Mouse (Mus musculus) liver, embryonic 12.5 days (tissue): Measurements from ENCODE around the gene Pnkd. TPM values are rescaled to one million over a fixed set of nuclear protein-coding genes. Genes with fewer than 3 reads are reported as not detected.
"Not testable (repeated sequence)": the region's sequence is repeated elsewhere in the genome, so short reads cannot be mapped to it uniquely, and the experiment has no call there.

ENCODE experiments used
- ATAC-seq: fragments of 200-750 bp; cut with Nextera tagmentation; 2 replicates; pipeline ENCODE4 v1.8.0; 2017; ENCODE audit warnings: moderate number of reproducible peaks, mild to moderate bottlenecking, moderate library complexity
- H3K27ac ChIP-seq: fragments of 300-500 bp; sonication (generic); 2 replicates; pipeline ENCODE4 v1.5.1; 2016; ENCODE audit warnings: mild to moderate bottlenecking
- H3K27me3 ChIP-seq: fragments of 300-500 bp; sonication (generic); replicated peaks from 2 replicates; pipeline ENCODE4 v1.6.1; 2016; ENCODE audit warnings: mild to moderate bottlenecking, moderate library complexity
- H3K36me3 ChIP-seq: fragments of 300-500 bp; sonication (generic); 2 replicates; pipeline ENCODE4 v1.6.1; 2016; ENCODE audit warnings: mild to moderate bottlenecking, moderate library complexity
- H3K4me1 ChIP-seq: fragments of 300-500 bp; sonication (generic); 2 replicates; pipeline ENCODE4 v1.6.1; 2016
- H3K4me2 ChIP-seq: fragments of 300-500 bp; sonication (generic); 2 replicates; pipeline ENCODE4 v1.6.1; 2016; ENCODE audit warnings: mild to moderate bottlenecking, moderate library complexity
- H3K4me3 ChIP-seq: fragments of 300-500 bp; sonication (generic); 2 replicates; pipeline ENCODE4 v1.5.1; 2016; ENCODE audit warnings: mild to moderate bottlenecking, moderate library complexity
- H3K9ac ChIP-seq: fragments of 300-500 bp; sonication (generic); 2 replicates; pipeline ENCODE4 v1.6.1; 2016; ENCODE audit warnings: mild to moderate bottlenecking, moderate library complexity
- H3K9me3 ChIP-seq: fragments of 300-500 bp; sonication (generic); replicated peaks from 2 replicates; pipeline ENCODE4 v1.6.1; 2016; ENCODE audit warnings: mild to moderate bottlenecking, moderate library complexity
- WGBS: fragments of 180-500 bp; shearing (Covaris S2); methylation state at CpG from one replicate; pipeline ENCODE4 v1.1.7; 2016; ENCODE audit not compliant: insufficient replicate concordance; 5-methylcytosine and 5-hydroxymethylcytosine counted together
- polyA plus RNA-seq: library from polyadenylated mRNA; unstranded; fragments of >200 nt; fragmentation: Nextera tagmentation; extraction: Ambion mirVana; gene quantifications from 2 replicates; pipeline ENCODE4 v1.2.1, GENCODE M21; 2016

Pnkd gene
- polyA plus RNA-seq, 1 experiment from 2014 or later: 48.7 TPM

DNA sequence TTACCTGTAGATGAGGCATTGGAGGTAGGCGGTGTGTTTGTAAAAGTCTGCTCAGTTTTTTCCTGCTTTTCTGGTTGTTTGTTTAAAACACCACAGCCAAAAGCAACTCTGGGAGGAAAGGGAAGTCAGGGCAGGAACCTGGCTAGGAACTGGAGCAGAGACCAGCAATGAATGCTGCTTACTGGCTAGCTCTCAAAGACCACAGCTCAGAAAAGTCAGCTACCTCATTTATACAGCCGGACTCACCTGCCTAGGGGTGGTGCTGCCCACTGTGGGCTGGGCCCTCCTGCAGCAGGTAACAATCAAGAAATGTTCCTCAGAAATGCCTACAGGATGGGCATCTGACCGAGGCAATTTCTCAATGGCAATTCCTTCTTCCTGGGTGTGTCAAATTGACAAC lies 30.1 kb downstream of the Pnkd start:
- no peak for ATAC-seq
- Histone ChIP-seq H3K9me3 (no peaks in the 10 kb centered on the region), H3K4me1 (peaks cover 3% of the 10 kb centered on the region), H3K4me3 (no peak overlapping the region), H3K36me3 (no peaks in the 10 kb centered on the region), H3K27ac (no peak overlapping the region), H3K27me3 (no peaks in the 10 kb centered on the region), H3K9ac (no peak overlapping the region), H3K4me2 (no peak overlapping the region)
- 61% methylated on average over 3 of the region's 3 CpGs for WGBS

DNA sequence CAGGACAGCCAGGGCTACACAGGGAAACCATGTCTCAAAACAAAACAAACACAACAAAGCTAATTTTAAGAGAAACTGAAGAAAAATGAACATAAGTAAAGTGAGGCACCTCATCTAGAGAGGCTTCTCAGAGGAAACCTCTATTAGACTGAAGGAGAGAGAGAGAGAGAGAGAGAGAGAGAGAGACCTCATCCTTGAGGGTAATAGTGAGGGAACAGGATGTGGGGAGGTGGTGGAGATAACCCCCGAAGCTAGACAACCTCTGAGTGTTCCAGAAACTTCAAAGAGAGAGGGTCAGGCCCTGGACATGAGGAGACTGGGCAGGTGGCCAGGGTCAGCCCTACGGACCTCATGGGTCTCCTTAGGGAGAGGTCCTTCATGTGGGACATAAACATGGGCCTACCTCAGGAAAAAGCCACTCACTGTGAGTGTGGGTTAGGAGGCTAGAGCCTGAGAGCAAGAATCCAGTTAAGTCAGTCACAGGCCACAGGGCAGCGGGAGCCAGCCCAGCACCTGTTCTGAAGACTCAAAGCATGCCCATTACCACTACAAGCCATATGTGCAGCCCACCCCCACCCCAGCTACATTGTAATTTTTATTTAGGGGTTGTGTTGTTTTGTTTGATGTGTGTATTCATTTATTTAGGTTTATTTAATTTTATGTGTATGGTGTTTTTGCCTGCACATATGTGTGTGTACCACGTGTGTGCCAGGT lies 31.5 kb downstream of the Pnkd start:
- H3K4me3 ChIP-seq: no peak overlapping the region
- no peaks in the 10 kb centered on the region for H3K36me3 ChIP-seq
- H3K27me3 ChIP-seq: no peaks in the 10 kb centered on the region
- no peaks in the 10 kb centered on the region for H3K9me3 ChIP-seq
- H3K4me2 ChIP-seq: no peak overlapping the region
- 65% methylated on average over 4 of the region's 4 CpGs for whole genome bisulfite sequencing
- H3K9ac ChIP-seq: no peak overlapping the region
- H3K4me1 ChIP-seq: no peaks in the 10 kb centered on the region
- no peak for ATAC-seq
- H3K27ac ChIP-seq: no peak overlapping the region

GRCm38 (mm10) chr1:74318711-74319110 lies 34.0 kb downstream of the Pnkd start:
- 78% methylated on average over 3 of the region's 3 CpGs for WGBS
- no peak overlapping the region for H3K27ac ChIP-seq
- H3K36me3 ChIP-seq: no peaks in the 10 kb centered on the region
- H3K4me1 ChIP-seq: no peaks in the 10 kb centered on the region
- ATAC-seq: no peak
- H3K4me2 ChIP-seq: no peak overlapping the region
- H3K9ac ChIP-seq: no peak overlapping the region
- no peaks in the 10 kb centered on the region for H3K9me3 ChIP-seq
- H3K4me3 ChIP-seq: no peak overlapping the region
- no peaks in the 10 kb centered on the region for H3K27me3 ChIP-seq

GRCm38 (mm10) chr1:74321396-74321795 lies 36.7 kb downstream of the Pnkd start:
- Histone ChIP-seq H3K9me3 (no peaks in the 10 kb centered on the region), H3K9ac (no peak overlapping the region), H3K36me3 (no peaks in the 10 kb centered on the region), H3K27ac (no peak overlapping the region), H3K4me1 (no peaks in the 10 kb centered on the region), H3K4me2 (no peak overlapping the region), H3K27me3 (no peaks in the 10 kb centered on the region), H3K4me3 (no peak overlapping the region)
- 62% methylated on average over 3 of the region's 3 CpGs for WGBS
- ATAC-seq: no peak

- not testable (repeated sequence) for H3K9ac ChIP-seq, H3K9me3 ChIP-seq, H3K27me3 ChIP-seq, ATAC-seq, H3K36me3 ChIP-seq, H3K4me3 ChIP-seq, H3K4me2 ChIP-seq, H3K27ac ChIP-seq
- 45% methylated on average over 2 of the region's 2 CpGs for WGBS
- H3K4me1 ChIP-seq: peaks cover 23% of the 10 kb centered on the region
These were observed 42.2 kb downstream of the Pnkd start for GRCm38 (mm10) chr1:74326916-74327315.

- Histone ChIP-seq H3K4me3 (no peak overlapping the region), H3K27ac (no peak overlapping the region), H3K9me3 (0 out of 2 replicates have a peak, but pooled peaks cover 3% of the 10 kb centered on the region), H3K4me2 (no peak overlapping the region), H3K9ac (no peak overlapping the region), H3K27me3 (peaks cover 13% of the 10 kb centered on the region), H3K36me3 (no peaks in the 10 kb centered on the region), H3K4me1 (peaks cover 39% of the 10 kb centered on the region)
- no peak for ATAC-seq
- WGBS: 79% methylated on average over 7 of the region's 7 CpGs
These were observed 45.2 kb downstream of the Pnkd start for GRCm38 (mm10) chr1:74329899-74330431.

DNA sequence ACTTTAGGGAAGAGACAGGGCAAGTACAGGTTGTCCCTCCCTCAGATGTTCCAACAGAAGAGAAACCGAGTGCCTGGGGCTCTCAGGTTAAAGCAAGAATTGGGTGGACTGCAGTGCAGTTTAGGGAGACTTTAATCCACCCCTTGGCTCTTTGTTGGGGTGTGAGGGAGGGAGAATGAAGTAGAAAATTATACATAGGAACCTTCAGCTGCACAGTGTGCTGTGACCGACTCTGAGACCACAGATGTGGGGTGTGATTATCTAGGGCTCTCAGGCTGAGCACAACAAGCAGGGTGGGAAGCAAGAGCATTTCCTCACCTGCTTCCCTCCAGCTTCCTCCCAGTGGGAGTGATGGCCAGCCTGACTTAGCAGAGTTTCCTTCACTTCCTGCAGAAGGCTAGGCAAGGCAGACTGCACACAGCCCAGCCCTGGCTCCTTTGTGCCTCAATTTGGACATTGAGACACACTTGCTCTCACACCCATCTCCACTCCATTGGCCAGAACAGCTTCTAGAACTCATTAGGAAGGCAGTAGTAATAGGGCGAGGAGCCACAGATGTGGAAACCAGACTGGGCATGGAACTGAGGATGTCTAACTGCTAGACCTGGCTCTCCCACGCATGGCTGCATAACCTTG lies 46.4 kb downstream of the Pnkd start:
- H3K27me3 ChIP-seq: peaks cover 13% of the 10 kb centered on the region
- H3K4me3 ChIP-seq: no peak overlapping the region
- WGBS: 22% methylated on average over 4 of the region's 4 CpGs

DNA sequence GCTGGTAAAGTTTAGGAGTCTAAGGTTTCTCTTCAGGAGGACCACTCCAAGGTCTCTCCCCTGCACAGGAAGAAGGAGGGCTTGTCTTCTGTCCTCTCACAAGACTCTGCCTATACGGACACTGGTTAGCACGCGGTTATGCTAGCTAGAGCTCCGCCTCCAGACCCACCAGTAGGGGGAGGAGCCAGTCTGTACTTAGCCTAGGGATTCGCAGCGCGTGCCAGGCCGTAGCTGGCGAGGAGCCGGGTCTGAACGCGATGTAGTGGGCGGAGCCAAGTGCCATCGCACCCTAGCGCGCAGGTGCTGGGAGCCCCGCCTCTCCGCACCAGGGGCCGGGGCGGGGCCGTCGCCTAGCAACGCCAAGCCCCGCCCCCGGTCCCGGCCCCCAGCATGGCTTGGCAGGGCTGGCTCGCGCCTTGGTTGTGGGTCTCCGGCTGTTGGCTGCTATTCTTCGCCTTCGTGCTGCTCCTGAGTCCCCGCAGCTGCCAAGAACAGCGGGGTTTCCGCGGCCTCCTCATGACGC lies 47.6 kb downstream of the Pnkd start:
- H3K27ac ChIP-seq: peak overlapping the region; percentile 58; the same call in 1 of the 2 replicates
- peak overlapping the region; percentile 93 for H3K4me2 ChIP-seq
- peaks cover 13% of the 10 kb centered on the region for H3K27me3 ChIP-seq
- under 1% methylated on average over 36 of the region's 36 CpGs for WGBS
- peak; percentile 95 for ATAC-seq
- H3K4me3 ChIP-seq: peak overlapping the region; percentile 60
- peak overlapping the region; percentile 68 for H3K9ac ChIP-seq
- peaks cover 39% of the 10 kb centered on the region for H3K4me1 ChIP-seq
- 0 out of 2 replicates have a peak, but pooled peaks cover 3% of the 10 kb centered on the region for H3K9me3 ChIP-seq
- no peaks in the 10 kb centered on the region for H3K36me3 ChIP-seq

More for the DNA sequence above, 46.4 kb downstream of the Pnkd start:
- Histone ChIP-seq H3K9ac (no peak overlapping the region), H3K27ac (peak overlapping the region; percentile 58), H3K4me2 (peak overlapping the region; percentile 93; the same call in 1 of the 2 replicates), H3K9me3 (0 out of 2 replicates have a peak, but pooled peaks cover 3% of the 10 kb centered on the region), H3K36me3 (no peaks in the 10 kb centered on the region), H3K4me1 (peaks cover 39% of the 10 kb centered on the region)
- ATAC-seq: no peak

GRCm38 (mm10) chr1:74332930-74333329 lies 48.2 kb downstream of the Pnkd start:
- Histone ChIP-seq H3K4me3 (peak overlapping the region; percentile 60), H3K27me3 (peaks cover 13% of the 10 kb centered on the region), H3K27ac (no peak overlapping the region), H3K9ac (peak overlapping the region; percentile 68), H3K4me1 (peaks cover 39% of the 10 kb centered on the region), H3K9me3 (0 out of 2 replicates have a peak, but pooled peaks cover 3% of the 10 kb centered on the region), H3K4me2 (peak overlapping the region; percentile 93), H3K36me3 (no peaks in the 10 kb centered on the region)
- ATAC-seq: no peak
- 12% methylated on average over 9 of the region's 9 CpGs for WGBS

- Histone ChIP-seq H3K27ac (no peak overlapping the region), H3K36me3 (no peaks in the 10 kb centered on the region), H3K4me2 (no peak overlapping the region), H3K4me3 (no peak overlapping the region), H3K9me3 (no peaks in the 10 kb centered on the region), H3K27me3 (peaks cover 13% of the 10 kb centered on the region), H3K4me1 (peaks cover 39% of the 10 kb centered on the region), H3K9ac (no peak overlapping the region)
- WGBS: 78% methylated on average over 3 of the region's 3 CpGs
- no peak for ATAC-seq
These were observed 49.9 kb downstream of the Pnkd start for GRCm38 (mm10) chr1:74334607-74335006.

DNA sequence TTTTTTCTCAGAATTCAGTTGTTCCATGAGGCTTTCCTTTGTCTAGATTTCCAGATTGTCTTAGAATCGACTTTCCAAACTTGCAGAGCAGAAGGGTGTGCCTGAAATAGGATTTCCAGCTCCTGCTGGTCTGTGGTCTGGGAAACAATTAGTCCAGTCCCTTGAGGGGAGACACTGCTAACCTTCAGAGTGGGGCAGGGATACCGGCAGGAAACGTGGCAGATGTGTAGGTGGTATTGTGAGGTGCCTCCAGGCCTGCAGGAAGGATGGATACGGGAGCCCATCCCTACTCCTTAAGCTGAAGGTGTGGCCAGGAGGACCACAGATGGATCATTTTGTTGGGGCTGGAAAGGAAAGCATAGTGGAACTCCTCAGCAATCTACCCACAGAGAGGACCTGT lies 50.3 kb downstream of the Pnkd start:
- H3K4me3 ChIP-seq: no peak overlapping the region
- no peak overlapping the region for H3K27ac ChIP-seq
- no peaks in the 10 kb centered on the region for H3K36me3 ChIP-seq
- H3K4me1 ChIP-seq: peaks cover 35% of the 10 kb centered on the region
- H3K27me3 ChIP-seq: peaks cover 13% of the 10 kb centered on the region
- no peak overlapping the region for H3K4me2 ChIP-seq
- H3K9ac ChIP-seq: no peak overlapping the region
- no peaks in the 10 kb centered on the region for H3K9me3 ChIP-seq
- no peak for ATAC-seq
- 63% methylated on average over 4 of the region's 4 CpGs for WGBS
